Mouse (Mus musculus) Patski (cell line): ENCODE results near the gene Grm8. TPM values are rescaled to one million over a fixed set of nuclear protein-coding genes. Genes with fewer than 3 reads are reported as not detected.

Source experiments
- ATAC-seq: fragments of 100-300 bp; one replicate; pipeline ENCODE4 v1.8.0; 2021
- CTCF ChIA-PET: fragments of 350-600 bp; sonication (Branson Sonifier 250); formaldehyde crosslinking; loops from one replicate; lab custom pipeline; 2022; ENCODE audit warnings: inconsistent platforms; lab: Charles Lee
- POLR2A ChIA-PET: fragments of 350-600 bp; sonication (Branson Sonifier 250); formaldehyde crosslinking; loops from one replicate; lab custom pipeline; 2022; ENCODE audit warnings: antibody characterized with exemption, inconsistent platforms; lab: Charles Lee
- DNase-seq: peaks from one replicate; pipeline ENCODE4 v3.0.0-alpha.2; 2011; ENCODE audit warnings: low read depth, low spot score
- H3K27me3 ChIP-seq: fragments of 371-371 bp; one replicate; pipeline ENCODE4 v1.5.1; 2021
- CTCF ChIP-seq: fragments of 100-300 bp; IDR thresholded peaks from one replicate; pipeline ENCODE4 v1.5.1; 2021
- in situ Hi-C: fragments of 300-500 bp; cut with MboI; formaldehyde crosslinking; loops from 3 replicates; pipeline ENCODE4 v1.11.1; 2018; ENCODE audit warnings: low pct_unique_long_range_greater_than_20kb, mixed read lengths
- polyA plus RNA-seq: library from polyadenylated mRNA; unstranded; gene quantifications from one replicate; pipeline ENCODE4 v1.2.3, GENCODE M21; 2021

The Grm8 gene
- polyA plus RNA-seq, 1 experiment from 2014 or later, result not detected

- ATAC-seq (no peak), DNase-seq (no peak)
- no peak for TF ChIP-seq CTCF
- ChIA-PET POLR2A (no interaction called here), CTCF (no interaction called here)
- in situ Hi-C loops, result no loop called here
- no peaks in the 10 kb centered on the region for H3K27me3 ChIP-seq
Measured at GRCm38 (mm10) chr6:27363775-27364174, 771.2 kb downstream of the Grm8 start.

DNA sequence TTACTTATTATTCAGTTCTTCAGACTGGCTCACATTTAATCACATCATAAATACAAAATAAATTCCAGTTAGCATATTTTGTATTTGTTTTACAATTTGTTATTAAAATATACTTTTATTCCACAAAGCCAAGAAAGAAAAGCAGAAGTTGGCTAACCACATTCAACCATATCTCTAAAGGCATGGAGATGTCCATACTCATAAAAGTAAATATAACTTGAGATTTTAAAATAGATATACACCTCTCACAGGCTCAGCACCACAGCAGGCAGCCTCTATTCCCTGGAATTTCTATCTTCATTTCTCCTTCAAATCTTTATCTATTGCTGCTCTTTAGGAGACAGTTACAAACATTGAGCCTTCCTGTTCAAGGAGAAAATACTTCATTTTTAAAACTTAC lies 774.5 kb downstream of the Grm8 start:
- POLR2A ChIA-PET, result no interaction called here
- no peak for TF ChIP-seq CTCF

GRCm38 (mm10) chr6:27351147-27351546 lies 783.8 kb downstream of the Grm8 start:
- ATAC-seq, result no peak
- no peaks in the 10 kb centered on the region for H3K27me3 ChIP-seq
- CTCF ChIA-PET, result no interaction called here
- POLR2A ChIA-PET, result no interaction called here
- no peak for DNase-seq
- TF ChIP-seq CTCF, result no peak
- in situ Hi-C loops, result no loop called here

More for the DNA sequence above, 774.5 kb downstream of the Grm8 start:
- DNase-seq, result no peak
- CTCF ChIA-PET, result no interaction called here
- no peak for ATAC-seq
- in situ Hi-C loops, result no loop called here
- no peaks in the 10 kb centered on the region for H3K27me3 ChIP-seq

- ATAC-seq (no peak), DNase-seq (no peak)
- CTCF ChIA-PET, result no interaction called here
- no peaks in the 10 kb centered on the region for H3K27me3 ChIP-seq
- no peak for TF ChIP-seq CTCF
- in situ Hi-C loops, result no loop called here
- POLR2A ChIA-PET, result no interaction called here
Measured at GRCm38 (mm10) chr6:27348272-27348671, 786.7 kb downstream of the Grm8 start.

DNA sequence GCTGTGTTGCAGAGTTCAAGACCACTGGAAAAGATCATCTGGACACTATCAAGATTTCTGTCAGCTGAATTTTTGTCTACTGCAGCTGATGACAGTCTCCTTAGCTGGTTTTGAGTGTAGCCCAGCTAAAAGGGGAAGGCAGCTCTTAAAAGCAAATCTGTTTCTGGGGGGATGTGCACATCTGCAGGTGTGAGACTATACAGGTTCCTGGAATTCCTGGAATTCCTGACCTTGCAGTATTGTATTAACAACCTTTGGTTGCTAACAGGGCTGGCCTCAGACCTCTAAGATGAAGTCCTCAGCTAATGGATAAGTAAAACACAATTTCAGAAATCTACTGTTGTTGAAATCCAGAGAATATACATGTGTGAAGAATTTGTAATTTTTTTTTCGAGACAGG lies 788.7 kb downstream of the Grm8 start:
- POLR2A ChIA-PET, result no interaction called here
- ATAC-seq (no peak), DNase-seq (no peak)
- TF ChIP-seq CTCF, result no peak
- CTCF ChIA-PET, result no interaction called here
- H3K27me3 ChIP-seq, result no peaks in the 10 kb centered on the region
- in situ Hi-C loops, result no loop called here

DNA sequence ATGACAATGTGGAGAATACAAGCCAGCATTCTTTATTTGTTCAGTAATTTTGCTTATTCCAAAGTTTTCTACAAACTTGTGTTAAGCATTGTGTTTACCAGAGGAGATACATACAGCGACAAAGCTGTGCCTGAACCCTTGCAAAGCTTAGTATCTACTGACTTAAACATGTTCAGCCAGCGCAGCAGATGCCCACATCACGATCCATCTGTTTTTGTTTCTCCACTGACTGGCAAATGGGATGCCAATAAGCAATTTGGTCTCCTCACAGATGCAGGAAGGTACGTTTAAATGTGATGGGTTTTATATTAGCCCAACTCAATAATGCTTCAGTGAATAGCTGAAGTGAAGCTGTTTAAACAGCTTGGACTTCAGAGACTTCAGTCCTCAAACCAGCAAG lies 794.8 kb downstream of the Grm8 start:
- no peak for TF ChIP-seq CTCF
- ChIA-PET CTCF (no interaction called here), POLR2A (no interaction called here)
- ATAC-seq, result no peak
- no peak for DNase-seq
- no peaks in the 10 kb centered on the region for H3K27me3 ChIP-seq
- in situ Hi-C loops, result no loop called here

DNA sequence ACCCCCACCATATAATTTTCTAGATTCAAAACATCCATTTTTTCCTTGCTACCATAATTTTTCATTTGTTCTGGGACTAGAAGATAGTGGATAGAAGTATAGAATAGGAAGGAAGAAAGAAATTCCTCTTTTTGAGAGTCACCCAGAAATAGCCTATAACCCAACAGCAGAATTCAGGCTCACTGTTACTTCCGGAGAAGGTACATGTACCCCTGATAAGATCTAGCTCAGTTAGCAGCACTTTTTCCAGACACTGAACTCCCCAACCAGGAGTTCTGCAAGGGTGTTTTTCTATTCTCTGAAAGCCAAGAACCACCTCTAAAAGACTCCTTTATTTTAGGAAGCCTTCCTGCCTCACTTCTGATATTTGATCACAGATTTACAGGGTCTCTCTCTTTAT lies 816.4 kb downstream of the Grm8 start:
- POLR2A ChIA-PET, result no interaction called here
- in situ Hi-C loops, result no loop called here
- no peak for DNase-seq

GRCm38 (mm10) chr6:27317422-27317821 lies 817.6 kb downstream of the Grm8 start:
- POLR2A ChIA-PET, result no interaction called here
- CTCF ChIA-PET, result no interaction called here
- DNase-seq (no peak), ATAC-seq (no peak)
- TF ChIP-seq CTCF, result no peak
- in situ Hi-C loops, result no loop called here
- no peaks in the 10 kb centered on the region for H3K27me3 ChIP-seq

More for the DNA sequence above, 816.4 kb downstream of the Grm8 start:
- no peak for TF ChIP-seq CTCF
- CTCF ChIA-PET, result no interaction called here
- no peaks in the 10 kb centered on the region for H3K27me3 ChIP-seq
- ATAC-seq, result no peak

- in situ Hi-C loops, result no loop called here
- TF ChIP-seq CTCF, result no peak
Measured at GRCm38 (mm10) chr6:27316018-27316417, 819.0 kb downstream of the Grm8 start.

DNA sequence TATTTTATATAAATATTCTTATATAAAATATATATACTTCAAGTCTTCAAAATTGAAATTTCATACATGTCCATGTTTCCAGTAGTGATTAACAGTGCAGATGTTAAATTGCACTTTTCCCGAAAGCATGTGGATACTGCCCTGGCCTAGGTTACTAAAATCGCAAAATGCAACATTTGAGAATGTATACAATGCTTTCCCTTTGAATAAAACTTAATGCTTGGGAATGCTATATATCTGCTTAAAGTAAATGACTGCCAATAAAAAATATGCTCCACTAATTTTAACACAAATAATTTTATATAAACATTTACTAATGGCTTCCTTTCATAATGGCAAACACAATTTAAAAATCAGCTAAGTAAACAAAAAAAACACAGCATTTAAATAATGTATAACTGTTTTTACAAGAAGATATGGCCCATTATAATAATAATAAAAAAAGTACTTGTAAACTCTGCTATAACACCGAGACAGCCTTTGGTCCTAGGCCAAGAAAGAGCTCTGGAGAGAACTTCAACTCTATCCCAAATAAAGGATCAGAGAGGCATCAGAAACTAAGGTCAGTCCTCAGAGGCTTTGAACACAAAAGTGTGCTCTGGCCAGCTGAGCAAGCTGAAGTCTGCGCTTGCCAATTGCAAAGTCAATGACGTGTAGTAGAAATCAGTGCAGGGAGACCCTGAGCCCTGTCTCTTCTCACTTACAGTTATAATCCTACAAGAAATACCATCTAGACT lies 820.5 kb downstream of the Grm8 start:
- TF ChIP-seq CTCF, result no peak
- DNase-seq (no peak), ATAC-seq (no peak)
- no peaks in the 10 kb centered on the region for H3K27me3 ChIP-seq
- in situ Hi-C loops, result no loop called here
- CTCF ChIA-PET, result no interaction called here
- POLR2A ChIA-PET, result no interaction called here

More at GRCm38 (mm10) chr6:27316018-27316417, 819.0 kb downstream of the Grm8 start:
- POLR2A ChIA-PET, result no interaction called here
- ATAC-seq, result no peak
- CTCF ChIA-PET, result no interaction called here
- DNase-seq, result no peak
- no peaks in the 10 kb centered on the region for H3K27me3 ChIP-seq

GRCm38 (mm10) chr6:27310401-27310800 lies 824.6 kb downstream of the Grm8 start:
- CTCF ChIA-PET, result interaction anchor here (0.7 kb wide), 1 partner anchor 61 kb away, joined by 4 read pairs; no protein-coding TSS in a partner anchor

More at GRCm38 (mm10) chr6:27310401-27310800, 824.6 kb downstream of the Grm8 start:
- ATAC-seq, result no peak
- in situ Hi-C loops, result no loop called here
- POLR2A ChIA-PET, result no interaction called here
- H3K27me3 ChIP-seq, result peaks cover 3% of the 10 kb centered on the region
- no peak for DNase-seq
- no peak for TF ChIP-seq CTCF
